Mouse (Mus musculus): ENCODE results near the gene Phc2. TPM values are rescaled to one million over a fixed set of nuclear protein-coding genes. Genes with fewer than 3 reads are reported as not detected.
A peak's percentile ranks its signal among the peaks of the same experiment; 100 is the strongest.

The Phc2 gene
- total and polyA plus RNA-seq, 3 experiments, result 23.7 to 65.5 TPM; not detected in 1

DNA sequence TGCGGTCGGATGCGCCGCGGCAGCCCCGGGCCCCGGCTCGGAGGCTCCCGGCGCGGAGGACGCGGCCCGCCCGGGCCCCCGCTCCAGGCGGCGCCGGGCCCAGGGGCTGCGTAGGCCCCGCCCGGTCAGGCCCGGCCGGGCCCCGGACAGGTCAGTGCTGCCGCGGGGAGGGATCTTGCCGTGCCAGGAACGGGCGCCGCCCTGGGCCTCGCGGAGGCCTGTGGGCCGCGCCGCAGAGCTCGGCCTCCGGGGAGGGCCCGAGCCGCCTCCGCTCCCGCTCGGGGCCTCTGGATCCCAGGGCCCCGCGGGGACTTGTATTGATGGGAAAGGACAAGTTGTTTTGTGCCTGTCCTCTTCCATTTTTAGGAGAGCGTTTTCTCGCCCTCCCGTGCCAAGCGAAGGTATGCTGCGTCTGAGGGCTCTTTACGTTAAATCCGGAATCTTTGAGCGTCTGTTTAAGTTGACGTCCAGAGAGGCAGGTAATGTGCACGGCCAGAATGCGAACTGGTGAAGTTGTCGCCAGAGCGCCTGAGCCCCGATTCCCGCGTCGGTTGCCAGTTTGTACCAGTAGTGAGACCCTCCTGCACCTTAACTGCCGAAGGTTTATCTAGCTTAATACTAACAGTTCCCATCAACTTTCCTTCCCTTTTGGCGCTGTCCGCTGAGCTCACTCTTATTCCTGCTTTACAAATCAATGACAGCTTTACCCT lies 73.4 kb downstream of the Phc2 start:
- peaks cover 32% of the 10 kb centered on the region for H3K79me2 ChIP-seq (ENCODE audit: control insufficient read depth, insufficient read depth, low read length, poor library complexity)
- H3K9ac ChIP-seq (ENCODE audit: control insufficient read depth, low read depth, low read length, poor library complexity, severe bottlenecking), result peak overlapping the region; percentile 92
- peak overlapping the region; percentile 50 for H3K27ac ChIP-seq (ENCODE audit: control insufficient read depth, low read depth, low read length)
- TF ChIP-seq EP300 (IDR thresholded peaks at IDR 0.05; ENCODE audit: low read depth in 1 of 2, low read length in 2 of 2) (no peak), RAD21 (IDR thresholded peaks at IDR 0.05; ENCODE audit: low read depth, low read length) (no peak), ZNF384 (IDR thresholded peaks at IDR 0.05; ENCODE audit: low read depth, low read length) (no peak), KAT2A (conservative IDR thresholded peaks at IDR 0.05; ENCODE audit: low read depth, low read length) (no peak), SMC3 (IDR thresholded peaks at IDR 0.05; ENCODE audit: low read depth, low read length) (no peak), SIN3A (IDR thresholded peaks at IDR 0.05; ENCODE audit: low read length) (peak; percentile 44; the same call in 1 of the 2 replicates), MXI1 (IDR thresholded peaks at IDR 0.05; ENCODE audit: low read depth, low read length) (peak; percentile 7; the same call in 1 of the 2 replicates)
- peak overlapping the region; percentile 93 to 98 for H3K4me3 ChIP-seq (ENCODE audit: control insufficient read depth in 1 of 2, insufficient read depth in 1 of 2, low read depth in 2 of 2, low read length in 2 of 2)
- no peaks in the 10 kb centered on the region for H3K27me3 ChIP-seq (ENCODE audit: control insufficient read depth in 1 of 2, insufficient read depth in 2 of 2, low read length in 2 of 2)
- DNase-seq (ENCODE audit: low read depth, low spot score), result peak; percentile 64
- peaks cover 2 to 21% of the 10 kb centered on the region in 2 experiments; a peak in 3 of 4 replicates for H3K36me3 ChIP-seq (ENCODE audit: control insufficient read depth in 1 of 2, insufficient read depth in 2 of 2, low read length in 2 of 2)
- peaks cover 9 to 22% of the 10 kb centered on the region in 2 experiments; a peak in 3 of 4 replicates for H3K4me1 ChIP-seq (ENCODE audit: control insufficient read depth in 1 of 2, insufficient read depth in 2 of 2, low read length in 2 of 2)
- no peaks in the 10 kb centered on the region for H3K9me3 ChIP-seq (replicated peaks; ENCODE audit: insufficient read depth, low read length)

DNA sequence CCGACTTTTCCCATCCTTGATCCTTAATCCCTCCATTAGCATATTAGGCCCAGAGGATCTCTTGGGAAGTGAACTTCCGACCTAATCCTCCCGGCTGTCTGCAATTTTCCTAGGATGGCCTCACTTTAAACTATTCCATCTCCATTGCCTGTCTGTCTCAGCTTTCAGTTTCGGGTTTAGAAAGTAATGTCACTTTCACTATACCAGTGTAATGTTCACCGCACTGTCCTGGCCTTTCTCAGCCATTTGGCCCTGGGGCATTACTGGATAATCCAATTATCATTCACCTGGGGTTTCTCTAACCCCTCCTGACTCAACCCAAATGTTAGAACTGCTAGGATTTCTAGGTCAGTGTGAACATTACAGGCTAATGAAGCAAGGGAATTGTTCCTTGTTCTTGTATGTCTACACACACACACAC lies 73.9 kb downstream of the Phc2 start:
- H3K36me3 ChIP-seq (ENCODE audit: control insufficient read depth in 1 of 2, insufficient read depth in 2 of 2, low read length in 2 of 2), result peaks cover 2 to 21% of the 10 kb centered on the region in 2 experiments; a peak in 3 of 4 replicates
- no peak overlapping the region for H3K27ac ChIP-seq (ENCODE audit: control insufficient read depth, low read depth, low read length)

More for the DNA sequence above, 73.9 kb downstream of the Phc2 start:
- H3K4me3 ChIP-seq (ENCODE audit: control insufficient read depth in 1 of 2, insufficient read depth in 1 of 2, low read depth in 2 of 2, low read length in 2 of 2), result peak overlapping the region; percentile 93 to 98
- H3K9me3 ChIP-seq (replicated peaks; ENCODE audit: insufficient read depth, low read length), result no peaks in the 10 kb centered on the region
- DNase-seq (ENCODE audit: low read depth, low spot score), result no peak
- no peaks in the 10 kb centered on the region for H3K27me3 ChIP-seq (ENCODE audit: control insufficient read depth in 1 of 2, insufficient read depth in 2 of 2, low read length in 2 of 2)
- no peak for TF ChIP-seq MYC (IDR thresholded peaks at IDR 0.05; ENCODE audit: low read depth, low read length)
- TF ChIP-seq BHLHE40 (IDR thresholded peaks at IDR 0.05; ENCODE audit: borderline replicate concordance, low read depth, low read length), result no peak
- TF ChIP-seq UBTF (IDR thresholded peaks at IDR 0.05; ENCODE audit: borderline replicate concordance, insufficient read depth, low read depth, low read length), result no peak
- TF ChIP-seq MEF2A (IDR thresholded peaks at IDR 0.05; ENCODE audit: extremely low read depth, insufficient replicate concordance, low read depth, low read length, poor library complexity, severe bottlenecking), result no peak
- TF ChIP-seq RAD21 (IDR thresholded peaks at IDR 0.05; ENCODE audit: low read depth, low read length), result no peak
- no peak for TF ChIP-seq CHD2 (IDR thresholded peaks at IDR 0.05; ENCODE audit: low read length)
- TF ChIP-seq MAZ (IDR thresholded peaks at IDR 0.05; ENCODE audit: low read depth, low read length), result no peak
- no peak for TF ChIP-seq ZKSCAN1 (IDR thresholded peaks at IDR 0.05; ENCODE audit: low read depth, low read length)
- TF ChIP-seq NRF1 (IDR thresholded peaks at IDR 0.05; ENCODE audit: insufficient read depth, low read depth, low read length, poor library complexity, severe bottlenecking), result no peak
- no peak for TF ChIP-seq CHD1 (IDR thresholded peaks at IDR 0.05; ENCODE audit: low read depth, low read length)
- TF ChIP-seq ELF1 (IDR thresholded peaks at IDR 0.05; ENCODE audit: low read depth, low read length), result no peak
- TF ChIP-seq TCF12 (IDR thresholded peaks at IDR 0.05; ENCODE audit: low read depth, low read length), result no peak
- TF ChIP-seq CTCF (IDR thresholded peaks at IDR 0.05 in 2 of 3, conservative IDR thresholded peaks at IDR 0.05 in 1 of 3; ENCODE audit: control insufficient read depth in 1 of 3, insufficient read depth in 1 of 3, low read depth in 2 of 3, low read length in 3 of 3, poor library complexity in 1 of 3, severe bottlenecking in 1 of 3), result no peak
- TF ChIP-seq ETS1 (IDR thresholded peaks at IDR 0.05; ENCODE audit: low read depth, low read length), result no peak
- TF ChIP-seq TBP (IDR thresholded peaks at IDR 0.05; ENCODE audit: low read depth, low read length), result no peak
- no peak for TF ChIP-seq NELFE (IDR thresholded peaks at IDR 0.05; ENCODE audit: low read depth, low read length)
- no peak for TF ChIP-seq MYB (IDR thresholded peaks at IDR 0.05; ENCODE audit: low read depth, low read length)
- TF ChIP-seq POLR2A (IDR thresholded peaks at IDR 0.05; ENCODE audit: control insufficient read depth in 1 of 2, insufficient read depth in 1 of 2, low read depth in 1 of 2, low read length in 2 of 2, poor library complexity in 1 of 2), result no peak
- no peak for TF ChIP-seq GATA1 (IDR thresholded peaks at IDR 0.05; ENCODE audit: low read depth, low read length)
- H3K79me2 ChIP-seq (ENCODE audit: control insufficient read depth, insufficient read depth, low read length, poor library complexity), result peaks cover 32% of the 10 kb centered on the region
- H3K4me1 ChIP-seq (ENCODE audit: control insufficient read depth in 1 of 2, insufficient read depth in 2 of 2, low read length in 2 of 2), result peaks cover 9 to 22% of the 10 kb centered on the region in 2 experiments; a peak in 3 of 4 replicates
- peak overlapping the region; percentile 92 for H3K9ac ChIP-seq (ENCODE audit: control insufficient read depth, low read depth, low read length, poor library complexity, severe bottlenecking)

Measured in MEL (cell line).